Mouse (Mus musculus): Measurements from ENCODE around the gene Mmp21. TPM values are rescaled to one million over a fixed set of nuclear protein-coding genes. Genes with fewer than 3 reads are reported as not detected.

Gene Mmp21
- polyA plus RNA-seq (2015; fragmentation: Nextera tagmentation; extraction: Ambion mirVana) = 0.14 TPM in 1 of 2 replicates, not detected in the other

- Histone ChIP-seq H3K9ac (replicated peaks) (no peak within 1 kb of the TSS), H3K4me1 (no peaks in the 10 kb centered on the region), H3K4me2 (replicated peaks) (no peak within 1 kb of the TSS), H3K27ac (replicated peaks) (no peak within 1 kb of the TSS), H3K4me3 (no peak within 1 kb of the TSS), H3K36me3 (peaks cover 5% of the 10 kb centered on the region; the same call in 1 of the 2 replicates), H3K9me3 (no peaks in the 10 kb centered on the region), H3K27me3 (no peaks in the 10 kb centered on the region)
- ATAC-seq (replicated peaks) = no peak
- 83% methylated on average over 3 of the region's 3 CpGs for WGBS
These were observed at the start of gene Mmp21 for GRCm38 (mm10) chr7:133679961-133680360. Mmp21 (minus strand) TSS chr7:133680061.

GRCm38 (mm10) chr7:133729351-133729750 is 49.5 kb upstream of the Mmp21 start:
- ATAC-seq (replicated peaks) = no peak

GRCm38 (mm10) chr7:133727027-133727426 is 47.2 kb upstream of the Mmp21 start:
- no peak for ATAC-seq (replicated peaks)
- Histone ChIP-seq H3K36me3 (peaks cover 25% of the 10 kb centered on the region), H3K27ac (replicated peaks) (no peak overlapping the region), H3K9me3 (no peaks in the 10 kb centered on the region), H3K4me3 (no peak overlapping the region), H3K9ac (replicated peaks) (no peak overlapping the region), H3K4me2 (replicated peaks) (no peak overlapping the region), H3K27me3 (no peaks in the 10 kb centered on the region), H3K4me1 (peaks cover 9% of the 10 kb centered on the region)
- WGBS = 89% methylated on average over 6 of the region's 6 CpGs

More at GRCm38 (mm10) chr7:133729351-133729750, 49.5 kb upstream of the Mmp21 start:
- 76% methylated on average over 5 of the region's 5 CpGs for WGBS
- H3K4me1 ChIP-seq = peaks cover 13% of the 10 kb centered on the region
- no peak overlapping the region for H3K9ac ChIP-seq (replicated peaks)
- no peak overlapping the region for H3K4me2 ChIP-seq (replicated peaks)
- peaks cover 18% of the 10 kb centered on the region; the same call in 1 of the 2 replicates for H3K36me3 ChIP-seq
- H3K9me3 ChIP-seq = no peaks in the 10 kb centered on the region
- H3K27me3 ChIP-seq = no peaks in the 10 kb centered on the region
- H3K4me3 ChIP-seq = no peak overlapping the region
- 0 out of 2 replicates have a peak overlapping the region, but pooled peaks have one; percentile 47 for H3K27ac ChIP-seq (replicated peaks)

GRCm38 (mm10) chr7:133725571-133725970 is 45.7 kb upstream of the Mmp21 start:
- Histone ChIP-seq H3K4me1 (peaks cover 5% of the 10 kb centered on the region; the same call in 1 of the 2 replicates), H3K27me3 (no peaks in the 10 kb centered on the region), H3K4me3 (no peak overlapping the region), H3K36me3 (peaks cover 37% of the 10 kb centered on the region), H3K9me3 (no peaks in the 10 kb centered on the region), H3K9ac (replicated peaks) (no peak overlapping the region), H3K4me2 (replicated peaks) (no peak overlapping the region), H3K27ac (replicated peaks) (no peak overlapping the region)
- no peak for ATAC-seq (replicated peaks)
- 85% methylated on average over 10 of the region's 10 CpGs for WGBS

- Histone ChIP-seq H3K4me3 (no peak overlapping the region), H3K27ac (replicated peaks) (no peak overlapping the region), H3K4me2 (replicated peaks) (no peak overlapping the region), H3K9me3 (no peaks in the 10 kb centered on the region), H3K9ac (replicated peaks) (no peak overlapping the region), H3K36me3 (peaks cover 44% of the 10 kb centered on the region), H3K27me3 (no peaks in the 10 kb centered on the region), H3K4me1 (peaks cover 5% of the 10 kb centered on the region; the same call in 1 of the 2 replicates)
- 31% methylated on average over 10 of the region's 10 CpGs for WGBS
- ATAC-seq (replicated peaks) = no peak
These were observed 45.0 kb upstream of the Mmp21 start for GRCm38 (mm10) chr7:133724844-133725243.

GRCm38 (mm10) chr7:133720616-133721015 is 40.8 kb upstream of the Mmp21 start:
- 86% methylated on average over 11 of the region's 11 CpGs for WGBS
- no peak overlapping the region for H3K9ac ChIP-seq (replicated peaks)
- H3K4me2 ChIP-seq (replicated peaks) = no peak overlapping the region
- H3K4me1 ChIP-seq = peaks cover 5% of the 10 kb centered on the region; the same call in 1 of the 2 replicates
- no peaks in the 10 kb centered on the region for H3K9me3 ChIP-seq
- no peak for ATAC-seq (replicated peaks)
- H3K36me3 ChIP-seq = peaks cover 83% of the 10 kb centered on the region
- no peaks in the 10 kb centered on the region for H3K27me3 ChIP-seq
- no peak overlapping the region for H3K27ac ChIP-seq (replicated peaks)
- no peak overlapping the region for H3K4me3 ChIP-seq

- Histone ChIP-seq H3K27me3 (no peaks in the 10 kb centered on the region), H3K4me3 (no peak overlapping the region), H3K9me3 (no peaks in the 10 kb centered on the region), H3K4me2 (replicated peaks) (no peak overlapping the region), H3K9ac (replicated peaks) (no peak overlapping the region), H3K27ac (replicated peaks) (no peak overlapping the region), H3K4me1 (no peaks in the 10 kb centered on the region), H3K36me3 (peaks cover 95% of the 10 kb centered on the region)
- WGBS = 100% methylated on average over 1 of the region's 1 CpGs
- ATAC-seq (replicated peaks) = no peak
These were observed 38.7 kb upstream of the Mmp21 start for GRCm38 (mm10) chr7:133718580-133718979.

DNA sequence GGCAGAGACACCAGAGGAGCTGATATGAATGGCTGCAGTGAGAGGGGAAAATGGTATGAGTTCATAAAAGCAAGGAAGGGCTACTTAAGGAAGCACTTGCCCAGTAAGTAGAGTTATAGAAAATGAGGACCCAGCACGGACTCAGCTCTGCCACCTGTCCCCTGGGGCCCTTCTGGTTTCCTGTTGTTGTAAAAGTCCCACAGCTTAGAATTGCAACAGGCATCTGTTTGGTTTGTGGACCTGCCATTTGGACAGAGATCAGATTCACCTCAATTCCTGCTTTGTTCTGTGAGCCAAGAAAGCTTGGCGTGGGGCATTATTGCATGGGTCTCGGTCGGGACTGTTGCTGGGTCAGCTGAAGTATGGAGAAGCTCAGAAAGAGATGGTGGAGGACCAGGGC is 35.5 kb upstream of the Mmp21 start:
- Histone ChIP-seq H3K36me3 (peaks cover 74% of the 10 kb centered on the region), H3K4me3 (no peak overlapping the region), H3K4me1 (0 out of 2 replicates have a peak, but pooled peaks cover 3% of the 10 kb centered on the region), H3K9me3 (no peaks in the 10 kb centered on the region), H3K9ac (replicated peaks) (no peak overlapping the region), H3K4me2 (replicated peaks) (no peak overlapping the region), H3K27me3 (no peaks in the 10 kb centered on the region), H3K27ac (replicated peaks) (no peak overlapping the region)
- WGBS = 86% methylated on average over 4 of the region's 4 CpGs
- no peak for ATAC-seq (replicated peaks)

DNA sequence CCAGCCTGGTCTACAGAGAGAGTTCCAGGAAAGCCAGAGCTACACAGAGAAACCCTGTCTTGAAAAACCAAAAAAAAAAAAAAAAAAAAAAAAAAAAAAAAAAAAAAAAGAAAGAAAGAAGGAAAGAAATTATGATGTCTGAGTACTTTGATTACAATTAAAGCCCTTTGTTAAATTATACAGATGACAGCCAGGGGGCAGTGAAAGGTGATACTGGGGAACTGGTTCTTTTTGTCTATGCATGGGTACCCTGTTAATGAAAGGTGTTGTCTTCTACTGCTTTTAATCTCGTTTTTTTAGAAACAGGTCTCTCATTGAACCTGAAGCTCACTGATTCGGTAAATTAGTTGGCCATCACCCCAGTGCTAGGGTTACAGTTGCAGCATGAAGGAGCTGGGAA is 27.4 kb upstream of the Mmp21 start:
- Histone ChIP-seq H3K9ac (replicated peaks) (no peak overlapping the region), H3K4me3 (no peak overlapping the region), H3K9me3 (no peaks in the 10 kb centered on the region), H3K27me3 (no peaks in the 10 kb centered on the region), H3K27ac (replicated peaks) (no peak overlapping the region), H3K36me3 (peaks cover 6% of the 10 kb centered on the region; the same call in 1 of the 2 replicates), H3K4me2 (replicated peaks) (no peak overlapping the region), H3K4me1 (peaks cover 17% of the 10 kb centered on the region)
- WGBS = 84% methylated on average over 2 of the region's 2 CpGs
- ATAC-seq (replicated peaks) = no peak

DNA sequence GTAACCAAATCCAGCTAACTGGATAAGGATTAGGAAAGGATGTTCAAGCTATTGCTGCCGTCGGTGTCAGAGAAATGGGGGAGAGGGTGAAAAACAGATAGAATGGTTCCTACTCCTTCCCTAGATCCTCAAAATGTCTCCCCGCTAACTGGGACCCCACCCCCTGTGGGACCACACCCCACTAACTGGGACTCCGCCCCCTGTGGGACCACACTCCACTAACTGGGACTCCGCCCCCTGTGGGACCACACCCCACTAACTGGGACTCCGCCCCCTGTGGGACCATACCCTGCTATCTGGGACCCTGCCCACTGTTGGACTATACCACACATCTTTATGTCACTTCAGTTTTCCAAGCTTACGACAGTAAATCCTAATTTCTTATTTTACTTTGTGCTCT is 24.0 kb upstream of the Mmp21 start:
- Histone ChIP-seq H3K4me2 (replicated peaks) (no peak overlapping the region), H3K27me3 (no peaks in the 10 kb centered on the region), H3K9ac (replicated peaks) (no peak overlapping the region), H3K4me3 (no peak overlapping the region), H3K9me3 (no peaks in the 10 kb centered on the region), H3K27ac (replicated peaks) (no peak overlapping the region), H3K4me1 (peaks cover 6% of the 10 kb centered on the region), H3K36me3 (no peaks in the 10 kb centered on the region; the same call in 1 of the 2 replicates)
- 95% methylated on average over 7 of the region's 7 CpGs for WGBS
- ATAC-seq (replicated peaks) = no peak

GRCm38 (mm10) chr7:133702333-133702732 is 22.5 kb upstream of the Mmp21 start:
- Histone ChIP-seq H3K9ac (replicated peaks) (no peak overlapping the region), H3K27ac (replicated peaks) (no peak overlapping the region), H3K4me1 (no peaks in the 10 kb centered on the region), H3K36me3 (no peaks in the 10 kb centered on the region; the same call in 1 of the 2 replicates), H3K4me2 (replicated peaks) (no peak overlapping the region), H3K4me3 (no peak overlapping the region), H3K9me3 (no peaks in the 10 kb centered on the region), H3K27me3 (no peaks in the 10 kb centered on the region)
- WGBS = 95% methylated on average over 10 of the region's 10 CpGs
- no peak for ATAC-seq (replicated peaks)

DNA sequence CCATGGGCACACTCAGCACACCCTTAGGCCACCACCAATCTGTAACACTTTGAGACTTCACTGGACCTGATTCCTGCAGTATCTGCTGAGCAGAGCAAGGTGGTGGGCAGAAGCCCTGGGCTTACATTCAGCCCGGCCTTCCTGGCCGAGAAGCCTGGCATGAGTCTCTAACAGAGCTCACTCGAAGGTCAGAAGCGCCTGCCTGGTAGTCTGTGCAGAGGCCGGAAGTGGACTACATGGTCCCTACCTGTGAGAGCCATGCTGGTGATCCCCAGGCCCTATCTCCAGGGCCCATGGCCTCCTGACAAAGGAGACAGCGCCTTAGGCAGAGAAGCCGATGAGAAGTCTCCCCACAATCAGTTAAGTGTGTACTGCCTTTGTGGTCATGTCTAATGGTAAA is 21.5 kb upstream of the Mmp21 start:
- Histone ChIP-seq H3K36me3 (no peaks in the 10 kb centered on the region; the same call in 1 of the 2 replicates), H3K9me3 (no peaks in the 10 kb centered on the region), H3K4me2 (replicated peaks) (no peak overlapping the region), H3K4me1 (no peaks in the 10 kb centered on the region), H3K4me3 (no peak overlapping the region), H3K27ac (replicated peaks) (no peak overlapping the region), H3K27me3 (no peaks in the 10 kb centered on the region), H3K9ac (replicated peaks) (no peak overlapping the region)
- ATAC-seq (replicated peaks) = no peak
- 93% methylated on average over 7 of the region's 7 CpGs for WGBS

GRCm38 (mm10) chr7:133699885-133700284 is 20.0 kb upstream of the Mmp21 start:
- no peak for ATAC-seq (replicated peaks)
- 87% methylated on average over 4 of the region's 4 CpGs for WGBS

More at GRCm38 (mm10) chr7:133699885-133700284, 20.0 kb upstream of the Mmp21 start:
- H3K9ac ChIP-seq (replicated peaks) = no peak overlapping the region
- H3K4me3 ChIP-seq = no peak overlapping the region
- H3K4me1 ChIP-seq = no peaks in the 10 kb centered on the region
- no peaks in the 10 kb centered on the region; the same call in 1 of the 2 replicates for H3K36me3 ChIP-seq
- no peak overlapping the region for H3K27ac ChIP-seq (replicated peaks)
- H3K9me3 ChIP-seq = no peaks in the 10 kb centered on the region
- no peaks in the 10 kb centered on the region for H3K27me3 ChIP-seq
- no peak overlapping the region for H3K4me2 ChIP-seq (replicated peaks)

All from forebrain, embryonic 15.5 days (tissue).